Mouse (Mus musculus): Measurements from ENCODE around the gene Gm20481. TPM values are rescaled to one million over a fixed set of nuclear protein-coding genes. Genes with fewer than 3 reads are reported as not detected.
"Not testable (repeated sequence)": the region's sequence is repeated elsewhere in the genome, so short reads cannot be mapped to it uniquely, and the experiment has no call there.

Gm20481 gene
- total and polyA plus RNA-seq, 2 experiments from 2014 or later: not detected

DNA sequence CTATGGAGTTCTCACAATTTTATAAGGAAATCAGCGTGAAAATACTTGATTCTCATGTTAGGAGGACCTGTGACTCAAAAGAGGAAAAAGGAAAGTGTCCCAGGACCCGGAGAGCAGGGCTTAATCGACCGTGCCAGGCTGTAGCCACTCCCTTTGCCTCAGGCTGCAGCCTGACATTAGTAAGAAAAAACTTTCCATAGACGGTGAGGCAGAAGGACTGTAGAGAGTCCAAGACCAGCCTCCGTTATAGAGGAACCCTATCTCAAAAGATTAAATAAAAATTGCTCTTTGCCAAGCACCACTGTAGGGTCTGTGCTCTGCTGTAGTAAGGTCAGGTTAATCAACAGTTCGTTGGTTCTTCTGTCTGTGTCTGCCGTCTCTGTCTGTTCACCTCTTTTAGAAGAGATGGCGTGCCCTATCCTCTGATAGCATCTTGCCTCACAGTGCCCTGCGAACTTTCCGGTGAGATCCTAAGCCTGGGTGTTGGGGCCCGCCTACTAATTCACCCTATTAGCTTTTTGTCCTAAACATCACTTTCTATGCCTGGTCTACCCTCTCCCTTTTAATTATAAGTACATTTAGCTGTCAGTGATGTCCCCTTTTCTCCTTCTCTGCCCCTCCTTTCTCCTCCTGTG, 9.7 kb upstream of the Gm20481 start:
- Histone ChIP-seq H3K4me2 (ENCODE audit: low read depth, low read length, poor library complexity, severe bottlenecking) (peak overlapping the region; percentile 48), H3K9ac (replicated peaks; ENCODE audit: low read length, poor library complexity, severe bottlenecking) (no peak overlapping the region), H3K27me3 (ENCODE audit: insufficient read depth, low read length) (peaks cover 3% of the 10 kb centered on the region; the same call in 1 of the 2 replicates), H3K4me1 (ENCODE audit: insufficient read depth, low read length) (no peaks in the 10 kb centered on the region), H3K27ac (ENCODE audit: low read depth, low read length) (no peak overlapping the region), H3K9me3 (ENCODE audit: low read length) (no peaks in the 10 kb centered on the region), H3K36me3 (ENCODE audit: insufficient read depth, low read length) (no peaks in the 10 kb centered on the region), H3K4me3 (ENCODE audit: low read depth, low read length) (peak overlapping the region; percentile 36)
- WGBS: 14% methylated on average over 12 of the region's 12 CpGs
- DNase-seq (ENCODE audit: low spot score): no peak
- no peak for TF ChIP-seq CTCF (IDR thresholded peaks at IDR 0.05)
- ATAC-seq (ENCODE audit: low FRiP score): no peak

- no peak for DNase-seq (ENCODE audit: low spot score)
- no peaks in the 10 kb centered on the region for H3K36me3 ChIP-seq (ENCODE audit: insufficient read depth, low read length)
- H3K4me3 ChIP-seq (ENCODE audit: low read depth, low read length): no peak overlapping the region
- no peak overlapping the region for H3K9ac ChIP-seq (replicated peaks; ENCODE audit: low read length, poor library complexity, severe bottlenecking)
- H3K27me3 ChIP-seq (ENCODE audit: insufficient read depth, low read length): no peaks in the 10 kb centered on the region
- TF ChIP-seq CTCF (IDR thresholded peaks at IDR 0.05): no peak
- no peak overlapping the region for H3K27ac ChIP-seq (ENCODE audit: low read depth, low read length)
- no peak for ATAC-seq (ENCODE audit: low FRiP score)
- no peak overlapping the region for H3K4me2 ChIP-seq (ENCODE audit: low read depth, low read length, poor library complexity, severe bottlenecking)
- H3K4me1 ChIP-seq (ENCODE audit: insufficient read depth, low read length): no peaks in the 10 kb centered on the region
- no peaks in the 10 kb centered on the region for H3K9me3 ChIP-seq (ENCODE audit: low read length)
Observed at GRCm38 (mm10) chr17:34960702-34961493, 8.8 kb upstream of the Gm20481 start.

DNA sequence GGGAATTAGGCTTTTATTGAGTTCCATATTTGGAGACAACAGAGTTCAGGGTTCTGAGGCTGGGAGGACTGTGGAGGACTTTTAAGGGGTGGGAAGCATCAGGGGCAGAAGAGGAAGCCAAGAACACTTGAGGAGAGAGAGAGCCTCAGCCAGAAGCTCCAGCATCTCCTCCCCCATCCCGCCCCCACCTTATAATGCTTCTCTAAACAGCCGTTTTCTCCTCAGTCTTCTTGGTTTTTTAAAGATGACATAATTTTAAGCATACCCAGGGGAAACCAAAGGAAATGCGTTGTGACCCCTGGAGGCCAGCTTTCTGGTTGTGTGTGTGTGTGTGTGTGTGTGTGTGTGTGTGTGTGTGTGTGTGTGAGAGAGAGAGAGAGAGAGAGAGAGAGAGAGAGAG, 7.6 kb upstream of the Gm20481 start:
- H3K4me1 ChIP-seq (ENCODE audit: insufficient read depth, low read length): no peaks in the 10 kb centered on the region
- H3K9ac ChIP-seq (replicated peaks; ENCODE audit: low read length, poor library complexity, severe bottlenecking): no peak overlapping the region
- no peaks in the 10 kb centered on the region for H3K36me3 ChIP-seq (ENCODE audit: insufficient read depth, low read length)
- H3K4me3 ChIP-seq (ENCODE audit: low read depth, low read length): no peak overlapping the region
- H3K4me2 ChIP-seq (ENCODE audit: low read depth, low read length, poor library complexity, severe bottlenecking): no peak overlapping the region
- H3K27me3 ChIP-seq (ENCODE audit: insufficient read depth, low read length): no peaks in the 10 kb centered on the region
- H3K27ac ChIP-seq (ENCODE audit: low read depth, low read length): no peak overlapping the region
- H3K9me3 ChIP-seq (ENCODE audit: low read length): no peaks in the 10 kb centered on the region
- 40% methylated on average over 3 of the region's 3 CpGs for WGBS
- DNase-seq (ENCODE audit: low spot score): no peak
- no peak for TF ChIP-seq CTCF (IDR thresholded peaks at IDR 0.05)
- ATAC-seq (ENCODE audit: low FRiP score): no peak

- Histone ChIP-seq H3K9ac (replicated peaks; ENCODE audit: low read length, poor library complexity, severe bottlenecking) (no peak overlapping the region), H3K4me1 (ENCODE audit: insufficient read depth, low read length) (no peaks in the 10 kb centered on the region), H3K36me3 (ENCODE audit: insufficient read depth, low read length) (no peaks in the 10 kb centered on the region), H3K4me3 (ENCODE audit: low read depth, low read length) (no peak overlapping the region), H3K9me3 (ENCODE audit: low read length) (no peaks in the 10 kb centered on the region), H3K27ac (ENCODE audit: low read depth, low read length) (no peak overlapping the region), H3K27me3 (ENCODE audit: insufficient read depth, low read length) (0 out of 2 replicates have a peak, but pooled peaks cover under 1% of the 10 kb centered on the region), H3K4me2 (ENCODE audit: low read depth, low read length, poor library complexity, severe bottlenecking) (no peak overlapping the region)
- no peak for DNase-seq (ENCODE audit: low spot score)
- no peak for ATAC-seq (ENCODE audit: low FRiP score)
- 53% methylated on average over 1 of the region's 1 CpGs for WGBS
- no peak for TF ChIP-seq CTCF (IDR thresholded peaks at IDR 0.05)
Observed at GRCm38 (mm10) chr17:34962841-34963240, 6.9 kb upstream of the Gm20481 start.

- Histone ChIP-seq H3K4me2 (ENCODE audit: low read depth, low read length, poor library complexity, severe bottlenecking) (no peak overlapping the region), H3K9ac (replicated peaks; ENCODE audit: low read length, poor library complexity, severe bottlenecking) (0 out of 2 replicates have a peak overlapping the region, but pooled peaks have one; percentile 4), H3K27ac (ENCODE audit: low read depth, low read length) (no peak overlapping the region), H3K9me3 (ENCODE audit: low read length) (no peaks in the 10 kb centered on the region), H3K27me3 (ENCODE audit: insufficient read depth, low read length) (peaks cover 16% of the 10 kb centered on the region), H3K36me3 (ENCODE audit: insufficient read depth, low read length) (no peaks in the 10 kb centered on the region), H3K4me3 (ENCODE audit: low read depth, low read length) (no peak overlapping the region), H3K4me1 (ENCODE audit: insufficient read depth, low read length) (no peaks in the 10 kb centered on the region)
- WGBS: 0% methylated on average over 1 of the region's 1 CpGs
- ATAC-seq (ENCODE audit: low FRiP score) (no peak), DNase-seq (ENCODE audit: low spot score) (no peak)
- no peak for TF ChIP-seq CTCF (IDR thresholded peaks at IDR 0.05)
Observed at GRCm38 (mm10) chr17:34964640-34965049, 5.1 kb upstream of the Gm20481 start.

DNA sequence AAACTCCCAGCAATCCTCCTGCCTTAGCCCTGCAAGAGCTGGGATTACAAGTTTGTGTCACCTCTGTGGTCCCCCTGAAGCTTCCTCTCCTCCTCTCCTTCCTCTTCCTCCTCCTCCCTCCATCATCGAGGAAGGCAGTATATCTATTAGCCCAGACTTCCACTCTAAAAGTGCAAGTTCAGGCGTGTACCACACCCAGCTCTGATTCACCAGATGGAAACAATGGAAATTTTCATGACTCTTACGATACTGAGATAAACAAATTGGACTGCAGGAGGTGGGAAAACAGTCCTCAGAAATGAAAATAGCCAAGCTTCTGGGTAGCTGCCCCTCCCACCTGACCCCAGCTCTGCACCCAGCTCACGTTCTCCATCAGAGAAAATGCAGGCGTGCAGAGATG, 4.1 kb upstream of the Gm20481 start:
- no peak overlapping the region for H3K4me3 ChIP-seq (ENCODE audit: low read depth, low read length)
- no peak overlapping the region for H3K9ac ChIP-seq (replicated peaks; ENCODE audit: low read length, poor library complexity, severe bottlenecking)
- DNase-seq (ENCODE audit: low spot score) (no peak), ATAC-seq (ENCODE audit: low FRiP score) (no peak)
- peaks cover 18% of the 10 kb centered on the region for H3K27me3 ChIP-seq (ENCODE audit: insufficient read depth, low read length)
- WGBS: 81% methylated on average over 5 of the region's 5 CpGs
- H3K4me2 ChIP-seq (ENCODE audit: low read depth, low read length, poor library complexity, severe bottlenecking): no peak overlapping the region
- no peaks in the 10 kb centered on the region for H3K36me3 ChIP-seq (ENCODE audit: insufficient read depth, low read length)
- H3K4me1 ChIP-seq (ENCODE audit: insufficient read depth, low read length): no peaks in the 10 kb centered on the region
- H3K27ac ChIP-seq (ENCODE audit: low read depth, low read length): no peak overlapping the region
- H3K9me3 ChIP-seq (ENCODE audit: low read length): no peaks in the 10 kb centered on the region
- no peak for TF ChIP-seq CTCF (IDR thresholded peaks at IDR 0.05)

DNA sequence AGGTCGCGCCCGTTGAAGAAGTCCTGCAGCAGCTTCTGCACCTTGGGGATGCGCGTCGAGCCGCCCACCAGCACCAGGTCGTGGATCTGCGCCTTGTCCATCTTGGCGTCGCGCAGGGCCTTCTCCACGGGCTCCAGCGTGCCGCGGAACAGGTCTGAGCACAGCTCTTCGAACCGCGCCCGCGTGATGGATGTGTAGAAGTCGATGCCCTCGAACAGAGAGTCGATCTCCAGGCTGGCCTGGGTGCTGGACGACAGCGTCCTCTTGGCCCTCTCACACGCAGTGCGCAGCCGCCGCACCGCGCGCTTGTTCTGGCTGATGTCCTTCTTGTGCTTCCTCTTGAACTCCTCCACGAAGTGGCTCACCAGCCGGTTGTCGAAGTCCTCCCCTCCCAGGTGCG, 1.1 kb downstream of the Gm20481 start:
- 28% methylated on average over 17 of the region's 37 CpGs for WGBS
- peaks cover 18% of the 10 kb centered on the region for H3K27me3 ChIP-seq (ENCODE audit: insufficient read depth, low read length)
- H3K36me3 ChIP-seq (ENCODE audit: insufficient read depth, low read length); H3K4me1 ChIP-seq (ENCODE audit: insufficient read depth, low read length); H3K4me2 ChIP-seq (ENCODE audit: low read depth, low read length, poor library complexity, severe bottlenecking); H3K27ac ChIP-seq (ENCODE audit: low read depth, low read length); H3K4me3 ChIP-seq (ENCODE audit: low read depth, low read length); DNase-seq (ENCODE audit: low spot score); H3K9me3 ChIP-seq (ENCODE audit: low read length); ATAC-seq (ENCODE audit: low FRiP score); H3K9ac ChIP-seq (replicated peaks; ENCODE audit: low read length, poor library complexity, severe bottlenecking): not testable (repeated sequence)

- not testable (repeated sequence) for ATAC-seq (ENCODE audit: low FRiP score); H3K9me3 ChIP-seq (ENCODE audit: low read length); H3K36me3 ChIP-seq (ENCODE audit: insufficient read depth, low read length); H3K4me1 ChIP-seq (ENCODE audit: insufficient read depth, low read length); H3K27ac ChIP-seq (ENCODE audit: low read depth, low read length); H3K9ac ChIP-seq (replicated peaks; ENCODE audit: low read length, poor library complexity, severe bottlenecking); DNase-seq (ENCODE audit: low spot score)
- peaks cover 18% of the 10 kb centered on the region for H3K27me3 ChIP-seq (ENCODE audit: insufficient read depth, low read length)
- under 1% methylated on average over 14 of the region's 43 CpGs for WGBS
- peak overlapping the region; percentile 64; the same call in 1 of the 2 replicates for H3K4me2 ChIP-seq (ENCODE audit: low read depth, low read length, poor library complexity, severe bottlenecking)
- H3K4me3 ChIP-seq (ENCODE audit: low read depth, low read length): peak overlapping the region; percentile 37
Observed at GRCm38 (mm10) chr17:34971694-34972068, 2.0 kb downstream of the Gm20481 start.

All from midbrain, postnatal 0 days (tissue).